Mouse (Mus musculus): ENCODE results near the gene Hnrnpf.
"Not testable (repeated sequence)": the region's sequence is repeated elsewhere in the genome, so short reads cannot be mapped to it uniquely, and the experiment has no call there.

Hnrnpf gene
- long read RNA-seq, experiment 1, transcript Hnrnpf-201 (4 exons, 2,147 nt) = major isoform, 73 of 199 reads
- long read RNA-seq, experiment 1, transcript Hnrnpf-209 (3 exons, 2,280 nt) = minor isoform, 29 of 199 reads
- long read RNA-seq, experiment 1, transcript Hnrnpf-210 (1 exons, 1,922 nt) = minor isoform, 11 of 199 reads
- long read RNA-seq, experiment 1, transcript Hnrnpf-208 (4 exons, 956 nt) = minor isoform, 8 of 199 reads
- long read RNA-seq, experiment 1, partial matches to known transcripts = 48 of 199 reads
- long read RNA-seq, experiment 1, other reads (novel, unspliced or antisense) = 29 of 199 reads
- long read RNA-seq, experiment 2, transcript Hnrnpf-208 (4 exons, 956 nt) = minor isoform, 8 of 200 reads
- long read RNA-seq, experiment 2, transcript Hnrnpf-201 (4 exons, 2,147 nt) = major isoform, 77 of 200 reads
- long read RNA-seq, experiment 2, transcript Hnrnpf-209 (3 exons, 2,280 nt) = minor isoform, 24 of 200 reads
- long read RNA-seq, experiment 2, transcript Hnrnpf-210 (1 exons, 1,922 nt) = minor isoform, 11 of 200 reads
- long read RNA-seq, experiment 2, partial matches to known transcripts = 52 of 200 reads
- long read RNA-seq, experiment 2, other reads (novel, unspliced or antisense) = 28 of 200 reads

DNA sequence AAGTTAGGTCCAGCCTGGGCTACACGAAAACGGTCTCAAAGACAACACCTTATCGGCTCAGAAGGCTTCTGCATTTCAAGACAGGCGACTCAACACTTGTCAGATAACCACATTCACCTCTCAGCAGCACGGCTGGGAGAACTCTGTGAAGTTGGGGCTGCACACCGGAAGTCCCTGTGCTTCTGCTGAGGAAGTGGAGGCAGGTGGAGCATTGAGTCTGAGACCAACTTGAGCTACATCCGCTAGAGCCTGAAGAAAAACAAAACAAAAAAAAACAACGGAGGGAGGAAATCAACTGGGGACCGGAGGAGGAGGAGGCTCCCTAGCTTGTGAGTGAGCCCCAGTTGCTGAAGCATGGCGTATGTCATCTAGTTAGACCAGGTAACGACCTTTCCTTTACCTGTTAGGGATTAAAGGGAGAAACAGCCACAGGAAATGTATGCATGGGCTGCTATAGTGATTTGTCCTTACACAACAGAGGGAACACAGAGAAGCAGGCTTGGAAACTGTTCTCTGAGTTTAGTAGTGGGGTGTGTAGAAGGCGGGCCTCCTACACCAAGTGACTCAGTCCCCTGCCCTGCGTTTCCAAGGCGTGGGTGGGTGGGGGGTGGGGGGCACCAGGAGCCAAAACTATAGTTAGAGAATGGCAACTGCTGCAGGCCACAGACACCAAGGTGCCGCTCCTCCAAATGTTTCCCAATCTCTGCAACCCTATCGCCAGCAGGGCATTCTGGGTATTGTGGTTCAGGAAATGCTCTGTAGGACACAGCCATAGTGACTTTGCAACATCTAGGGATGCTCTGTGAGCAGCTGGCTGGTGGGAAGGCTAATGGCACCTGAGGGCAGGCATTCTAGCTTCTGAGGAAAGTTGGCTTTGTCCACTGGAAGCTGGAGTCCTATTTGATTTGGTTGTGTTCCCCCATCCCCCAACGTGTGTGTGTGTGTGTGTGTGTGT is at the start of gene Hnrnpf:
Hnrnpf (plus strand) TSS at position 199 of the 955 bp plus-strand sequence.
- intact Hi-C loops (cut with DNase I) = no loop called here

DNA sequence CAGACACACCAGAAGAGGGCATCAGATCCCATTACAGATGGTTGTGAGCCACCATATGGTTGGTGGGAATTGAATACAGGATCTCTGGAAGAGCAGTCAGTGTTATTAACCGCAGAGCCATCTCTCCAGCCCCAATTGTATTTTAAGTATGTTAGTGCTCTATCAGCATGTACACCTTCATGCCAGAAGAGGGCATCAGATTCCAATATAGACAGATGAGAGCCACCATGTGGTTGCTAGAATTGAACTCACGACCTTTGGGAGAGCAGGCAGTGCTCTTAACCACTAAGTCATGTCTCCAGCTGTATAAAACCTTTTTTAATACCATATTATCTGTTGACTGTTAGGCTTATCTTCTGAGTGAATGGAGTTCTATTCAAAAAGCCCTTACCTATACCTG is 48.4 kb upstream of the Hnrnpf start:
- intact Hi-C loops (cut with DNase I) = no loop called here

DNA sequence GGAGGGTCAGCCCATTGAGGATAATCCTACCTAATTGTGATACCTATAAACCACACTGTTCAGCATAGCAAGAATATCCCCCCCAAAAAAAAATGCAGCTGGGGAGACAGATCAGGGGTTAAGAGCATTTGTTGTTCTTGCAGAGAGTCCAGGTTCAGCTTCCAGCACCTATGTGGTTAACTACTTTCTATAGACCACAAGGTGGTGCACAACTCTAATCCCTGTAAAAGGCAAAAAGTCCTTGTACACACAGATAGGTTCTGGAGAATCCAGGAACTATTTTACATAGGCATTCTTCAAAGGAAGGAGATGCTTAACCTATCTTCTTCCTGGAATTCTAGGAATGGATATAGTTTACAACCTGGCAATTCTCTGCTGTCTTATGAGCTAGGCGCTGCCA is 42.1 kb upstream of the Hnrnpf start:
- intact Hi-C loops (cut with DNase I) = loop anchor here (1.0 kb wide), 1 partner anchor 64 kb away; no protein-coding TSS in a partner anchor

DNA sequence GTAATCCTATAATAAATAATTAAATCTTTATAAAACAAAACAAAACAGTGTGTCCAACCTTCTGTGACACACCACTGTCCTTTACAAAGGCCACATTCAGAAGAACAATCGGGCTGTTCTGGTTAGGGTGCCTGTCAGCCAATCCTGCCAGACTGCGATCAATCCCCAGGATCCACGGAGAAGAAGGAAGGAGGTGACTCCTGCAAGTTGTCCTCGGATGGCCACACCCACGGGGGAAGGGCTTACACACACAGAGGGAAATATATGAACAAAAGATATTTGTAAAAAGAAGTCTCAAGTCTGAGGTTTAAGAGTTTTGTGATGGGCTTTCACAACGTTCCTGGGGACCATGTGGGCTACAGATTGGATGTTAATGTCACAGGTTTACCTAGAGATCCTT is 38.3 kb upstream of the Hnrnpf start, which contains the start of gene Zfp239:
Zfp239 (plus strand) TSS at position 253 of the 400 bp plus-strand sequence.
- intact Hi-C loops (cut with DNase I) = no loop called here

DNA sequence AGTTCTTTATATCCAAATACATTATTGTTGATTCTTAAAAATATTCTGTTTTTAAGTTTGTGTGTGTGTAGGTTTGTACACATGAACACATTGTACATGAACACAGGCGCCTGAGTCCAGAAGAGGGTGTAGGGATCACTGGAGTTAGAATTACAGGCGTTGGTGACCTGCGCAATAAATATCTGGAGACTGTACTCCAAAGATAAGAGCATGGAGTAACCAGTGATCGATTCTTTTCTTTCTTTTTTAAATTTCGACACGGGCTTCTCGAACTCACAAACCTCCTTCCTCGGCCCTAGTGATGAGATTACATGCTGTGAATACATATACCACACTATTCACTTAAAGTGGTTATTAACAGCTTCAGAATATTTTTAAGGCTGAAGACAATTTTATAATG is 37.7 kb upstream of the Hnrnpf start:
- intact Hi-C loops (cut with DNase I) = no loop called here

DNA sequence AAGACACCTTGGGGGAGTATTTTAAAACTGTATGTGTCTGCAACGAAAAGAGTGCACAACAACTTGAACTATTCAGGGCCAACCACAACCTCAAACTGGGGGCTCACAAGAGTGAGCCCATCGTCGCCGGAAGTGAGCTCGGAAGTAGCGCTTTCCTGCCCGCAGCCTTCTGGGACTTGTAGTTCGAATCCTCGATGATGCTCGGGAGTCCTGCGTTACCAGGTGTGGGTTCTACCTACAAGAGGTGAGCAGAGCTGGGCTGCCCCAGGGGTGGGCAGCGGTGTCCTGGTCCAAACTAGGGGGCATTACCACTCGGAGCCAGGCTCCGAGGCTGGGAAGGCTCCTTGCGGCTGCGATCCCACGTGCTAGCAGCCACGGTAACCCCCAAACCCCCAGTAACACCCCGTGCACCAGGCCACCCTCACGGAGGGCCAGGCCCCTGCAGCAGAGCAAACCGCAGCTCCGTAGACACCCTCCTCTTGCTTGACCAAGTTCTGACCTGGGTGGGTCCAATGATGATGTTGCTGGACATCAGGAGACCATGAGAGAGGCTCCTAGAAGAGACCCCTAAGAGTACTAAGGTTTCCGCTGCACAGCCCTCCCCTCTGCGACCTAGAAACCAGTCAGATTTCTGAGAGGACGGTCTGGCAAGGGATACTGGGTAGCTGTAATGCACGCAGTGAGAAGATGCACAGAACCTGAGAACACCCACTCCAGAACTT is 37.1 kb upstream of the Hnrnpf start:
- intact Hi-C loops (cut with DNase I) = no loop called here

DNA sequence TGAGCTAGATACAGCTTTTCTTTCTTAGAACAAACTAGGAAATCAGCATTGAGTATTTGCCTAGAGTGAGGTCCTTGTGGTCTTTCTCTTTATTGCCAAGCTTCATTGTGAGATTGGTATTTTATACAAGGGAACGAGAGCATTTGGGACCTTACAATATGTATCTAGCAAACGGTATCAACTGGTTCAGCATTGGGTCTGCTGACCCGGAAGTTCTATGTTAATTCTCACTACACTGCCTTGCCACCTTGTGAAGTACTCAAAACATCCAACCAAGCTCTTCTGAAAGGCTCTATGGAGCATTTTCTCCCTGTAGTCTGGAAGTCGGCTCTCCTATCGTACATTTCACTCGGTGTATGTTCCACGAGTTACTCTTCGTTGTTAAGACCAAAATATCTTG is 36.4 kb upstream of the Hnrnpf start:
- intact Hi-C loops (cut with DNase I) = no loop called here

DNA sequence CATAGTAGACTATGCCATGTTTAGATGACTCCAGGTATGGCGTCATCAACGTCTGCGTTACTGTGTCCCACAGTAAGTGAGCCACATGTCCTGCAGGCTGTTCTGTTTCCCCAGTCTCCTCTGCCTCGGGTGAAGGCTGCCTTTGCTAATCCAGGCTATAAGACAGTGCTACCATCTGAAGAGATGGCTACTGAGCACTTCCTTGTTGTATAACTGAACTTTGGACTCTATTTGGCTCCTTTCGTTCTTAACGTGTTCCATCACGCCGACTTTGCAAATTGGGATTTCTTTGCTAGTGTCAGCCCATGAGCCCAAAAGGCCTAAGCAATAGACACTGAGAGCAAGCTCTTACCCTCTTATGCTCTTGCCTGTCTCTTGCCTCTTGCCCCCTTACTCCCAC is 31.9 kb upstream of the Hnrnpf start:
- intact Hi-C loops (cut with DNase I) = no loop called here

DNA sequence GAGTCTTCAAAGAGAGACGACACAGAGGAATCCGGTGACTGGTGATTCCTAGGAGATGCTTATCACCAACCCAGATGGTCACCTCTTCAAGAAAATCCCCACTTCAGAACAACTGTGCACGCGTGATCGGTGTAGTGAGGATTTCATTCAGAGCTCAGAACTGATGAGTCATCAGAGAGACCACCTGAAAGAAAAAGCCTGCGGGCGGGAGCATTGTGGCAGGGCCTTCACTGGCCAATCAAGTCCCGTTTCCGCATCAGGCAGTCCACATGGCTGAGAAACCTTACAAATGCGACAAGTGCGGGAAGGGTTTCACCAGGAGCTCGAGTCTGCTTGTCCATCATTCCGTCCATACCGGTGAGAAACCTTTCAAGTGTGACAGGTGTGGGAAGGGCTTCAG is 29.1 kb upstream of the Hnrnpf start:
- intact Hi-C loops (cut with DNase I) = no loop called here

DNA sequence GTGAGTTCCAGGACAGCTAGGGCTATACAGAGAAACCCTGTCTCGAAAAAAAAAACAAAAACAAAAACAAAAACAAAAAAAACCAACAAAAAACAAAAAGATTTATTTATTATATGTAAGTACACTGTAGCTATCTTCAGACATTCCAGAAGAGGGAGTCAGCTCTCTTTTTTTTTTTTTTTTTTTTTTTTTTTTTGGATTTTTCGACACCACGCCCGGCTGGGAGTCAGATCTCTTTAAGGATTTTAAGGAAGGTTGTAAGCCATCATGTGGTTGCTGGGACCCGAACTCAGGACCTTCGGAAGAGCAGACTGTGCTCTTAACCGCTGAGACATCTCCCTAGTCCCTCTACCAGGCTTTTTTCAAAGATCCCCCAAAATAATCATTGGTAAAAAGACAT is 26.7 kb upstream of the Hnrnpf start:
- intact Hi-C loops (cut with DNase I) = not testable (repeated sequence)

DNA sequence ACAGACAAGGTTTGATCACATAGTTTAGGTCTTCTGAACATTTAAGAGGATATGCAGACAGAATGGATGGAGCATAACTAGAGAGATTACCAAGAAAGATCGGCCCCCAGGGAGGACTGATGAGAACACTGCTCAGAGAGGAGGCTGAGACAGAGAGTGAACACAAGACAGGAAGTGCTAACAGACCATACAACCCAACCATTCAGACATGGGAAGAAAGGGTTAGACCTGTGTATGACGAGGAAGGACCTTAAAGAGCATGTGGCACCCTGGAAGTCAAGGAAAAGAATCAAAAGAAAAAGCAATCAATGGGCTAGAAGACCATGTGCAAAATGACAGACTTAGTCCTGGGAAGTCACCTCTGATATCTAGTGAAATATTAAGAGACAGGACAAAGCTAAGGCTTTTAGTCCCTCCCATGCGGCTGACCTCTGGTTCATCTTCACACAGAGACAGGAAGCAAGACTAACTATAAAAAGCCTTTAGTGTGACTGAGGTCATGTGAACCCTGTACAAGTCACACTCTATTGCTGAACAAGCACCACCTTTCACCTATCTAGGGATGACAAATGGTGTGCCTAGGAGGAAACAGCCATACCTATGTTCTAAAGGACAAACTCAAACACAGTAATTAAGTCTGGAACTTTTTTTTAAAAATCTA is 25.4 kb upstream of the Hnrnpf start:
- intact Hi-C loops (cut with DNase I) = no loop called here

DNA sequence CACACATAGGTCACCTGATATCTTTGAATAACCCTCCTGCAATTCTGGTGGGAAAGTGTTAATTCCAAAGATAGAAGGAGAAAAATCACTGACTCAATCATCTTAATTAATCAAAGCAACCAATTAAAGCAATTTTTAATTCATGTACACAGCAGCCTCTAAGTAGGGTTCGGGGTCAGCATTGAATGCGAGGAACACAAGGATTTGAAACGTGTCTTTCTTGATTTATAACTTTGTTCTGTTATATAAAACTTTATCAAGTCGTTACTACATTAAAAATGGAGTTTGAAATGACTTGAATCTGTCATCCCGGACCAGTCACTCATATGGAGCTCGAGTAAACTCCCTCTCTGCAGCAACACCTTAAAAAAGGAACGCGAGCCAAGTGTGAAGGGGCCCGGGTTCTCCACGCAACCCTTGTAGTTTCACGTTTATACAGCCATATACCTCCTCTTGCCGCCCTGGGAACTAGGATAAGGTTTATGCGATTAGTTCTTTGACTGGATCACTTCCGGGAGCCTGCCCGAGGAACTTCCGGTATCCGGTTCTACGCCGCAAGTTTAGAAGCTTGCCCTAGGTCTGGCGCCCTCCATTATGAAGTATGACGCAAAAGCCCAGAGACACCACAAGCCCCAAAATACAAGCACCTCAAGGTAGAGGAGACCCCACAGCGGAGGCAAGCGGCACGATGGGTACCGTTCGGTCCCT is 21.3 kb upstream of the Hnrnpf start:
- intact Hi-C loops (cut with DNase I) = loop anchor here (2.0 kb wide), 1 partner anchor 38 kb away; no protein-coding TSS in a partner anchor

DNA sequence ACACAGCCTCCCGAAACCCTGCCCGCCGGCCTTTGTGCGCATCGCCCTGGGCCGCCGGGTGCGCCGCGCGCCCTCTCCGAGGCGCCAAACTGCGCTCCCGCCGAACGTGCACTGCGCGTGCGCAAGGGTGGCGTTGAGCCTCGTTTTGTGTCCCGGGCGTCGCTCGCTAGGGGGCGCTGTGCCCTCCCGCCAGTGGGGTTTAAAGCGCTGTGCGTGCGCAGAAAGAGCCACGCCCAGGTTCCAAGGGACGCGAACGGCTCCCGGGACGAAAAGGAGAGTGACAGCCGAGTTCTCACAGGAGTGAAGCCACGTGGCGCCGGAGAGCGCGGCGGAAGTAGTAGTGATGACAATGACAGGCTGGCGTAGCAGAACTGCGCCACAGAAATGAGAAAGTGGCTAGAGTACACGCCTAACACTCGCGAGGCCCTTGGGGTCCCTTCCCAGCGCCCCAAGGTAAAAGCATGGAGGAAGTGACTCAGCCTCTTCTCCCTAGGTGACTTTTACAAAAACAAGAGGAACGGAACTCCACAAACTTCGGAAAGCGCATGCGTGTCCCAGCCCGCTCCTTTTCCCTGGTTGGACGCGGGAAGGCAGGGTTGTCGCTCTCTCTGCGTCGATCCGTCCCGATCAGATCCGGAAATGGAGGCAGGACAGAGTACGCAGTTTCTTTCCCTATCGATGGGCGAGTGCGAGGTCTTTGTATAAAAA is 20.6 kb upstream of the Hnrnpf start:
- intact Hi-C loops (cut with DNase I) = loop anchor here (2.0 kb wide), 1 partner anchor 37 kb away; no protein-coding TSS in a partner anchor

DNA sequence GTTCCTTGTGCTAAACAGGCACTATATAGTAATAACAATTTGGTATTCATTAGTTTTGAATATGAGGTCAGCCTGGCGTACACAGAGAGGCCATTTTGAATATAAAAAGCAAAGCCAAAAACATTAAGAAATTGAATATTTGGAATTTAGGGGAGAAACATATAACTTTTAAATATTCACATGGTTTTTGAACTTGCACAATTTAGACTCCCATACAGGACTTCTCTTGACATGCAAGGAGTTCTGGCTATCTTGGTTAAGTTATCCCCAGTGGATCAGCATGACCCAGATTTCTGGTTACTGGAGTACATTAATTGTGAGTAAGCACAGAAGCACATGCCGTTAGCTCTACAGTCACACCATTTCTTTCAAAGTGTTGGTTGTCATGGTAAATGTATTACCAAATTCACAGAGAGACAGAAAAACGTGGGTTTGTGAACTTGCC is 19.7 kb upstream of the Hnrnpf start:
- intact Hi-C loops (cut with DNase I) = no loop called here

DNA sequence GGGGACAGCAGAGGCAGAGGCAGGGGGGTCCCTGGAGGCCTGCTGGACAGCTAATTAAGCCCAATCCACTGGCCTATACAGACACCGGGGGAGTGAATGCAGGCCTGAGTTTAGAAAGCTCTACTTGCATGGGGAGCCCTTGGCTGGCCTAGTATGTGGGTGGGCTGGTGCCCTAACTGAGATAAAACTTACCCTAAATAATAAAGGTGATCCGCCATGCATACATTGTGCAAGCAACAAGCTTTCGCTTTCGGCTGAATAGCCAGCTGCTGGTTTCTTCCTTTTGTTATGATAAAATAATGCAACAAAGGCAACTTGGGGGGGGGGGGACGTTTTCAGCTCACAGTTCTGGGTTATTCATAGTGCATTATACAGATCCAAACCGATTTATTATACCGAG is 18.9 kb upstream of the Hnrnpf start:
- intact Hi-C loops (cut with DNase I) = no loop called here

DNA sequence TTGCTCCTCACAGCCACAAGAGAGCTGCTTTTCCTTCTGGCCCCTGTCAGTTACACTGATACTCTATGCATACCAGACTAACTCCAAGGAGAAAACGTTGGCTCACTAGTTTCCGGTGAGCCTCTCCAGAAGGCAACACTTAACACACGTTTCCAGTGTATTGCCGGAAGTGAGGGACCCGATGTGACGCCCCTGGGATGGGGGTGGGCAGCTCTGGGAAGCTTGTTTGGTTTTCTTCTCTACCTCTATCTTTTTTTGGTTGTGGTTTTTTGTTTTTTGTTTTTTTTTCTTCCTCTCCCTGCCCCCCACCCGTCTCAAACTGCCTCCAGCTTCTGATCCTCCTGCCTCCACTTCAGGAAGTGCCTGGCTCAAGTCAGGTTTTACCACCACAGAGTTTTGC is 18.1 kb upstream of the Hnrnpf start:
- intact Hi-C loops (cut with DNase I) = no loop called here

DNA sequence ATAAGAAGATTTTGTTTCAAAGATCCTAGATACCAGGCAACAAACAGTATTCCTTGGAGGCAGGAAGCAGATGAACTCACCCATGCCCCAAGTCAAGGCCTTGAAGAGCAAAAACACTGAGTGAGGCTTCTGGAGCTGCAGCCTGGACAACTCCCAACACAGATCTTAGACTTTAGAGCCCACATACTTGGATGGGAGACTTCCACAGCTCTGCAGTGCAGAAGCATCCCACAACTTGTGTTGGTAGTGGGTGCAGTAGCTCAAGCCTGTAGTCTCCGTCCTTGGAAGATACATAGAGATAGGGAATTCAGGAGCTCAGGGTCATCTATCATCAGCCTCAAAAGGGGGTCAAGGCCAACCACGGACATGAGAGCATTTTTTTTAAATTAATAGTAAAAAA is 14.2 kb upstream of the Hnrnpf start:
- intact Hi-C loops (cut with DNase I) = no loop called here

DNA sequence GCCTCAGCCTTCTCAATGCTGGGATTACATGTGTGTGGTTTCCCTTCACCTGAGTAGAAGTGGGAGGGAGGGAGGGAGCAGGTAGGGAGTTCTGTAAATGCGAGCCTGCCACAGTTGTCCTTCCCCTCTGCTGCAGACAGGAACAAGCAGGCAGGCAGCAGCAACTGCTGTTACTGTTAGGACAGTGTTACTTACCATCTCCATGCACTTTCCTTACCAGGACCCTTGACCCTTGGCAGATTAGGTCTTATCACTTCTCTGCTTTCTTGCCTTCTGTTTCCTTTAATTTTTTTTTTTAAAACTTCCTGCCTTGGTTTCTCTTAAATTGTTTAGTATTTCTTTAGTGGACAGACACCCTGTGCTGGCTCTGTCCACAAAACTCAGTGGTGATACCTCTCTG is 12.1 kb upstream of the Hnrnpf start:
- intact Hi-C loops (cut with DNase I) = no loop called here

DNA sequence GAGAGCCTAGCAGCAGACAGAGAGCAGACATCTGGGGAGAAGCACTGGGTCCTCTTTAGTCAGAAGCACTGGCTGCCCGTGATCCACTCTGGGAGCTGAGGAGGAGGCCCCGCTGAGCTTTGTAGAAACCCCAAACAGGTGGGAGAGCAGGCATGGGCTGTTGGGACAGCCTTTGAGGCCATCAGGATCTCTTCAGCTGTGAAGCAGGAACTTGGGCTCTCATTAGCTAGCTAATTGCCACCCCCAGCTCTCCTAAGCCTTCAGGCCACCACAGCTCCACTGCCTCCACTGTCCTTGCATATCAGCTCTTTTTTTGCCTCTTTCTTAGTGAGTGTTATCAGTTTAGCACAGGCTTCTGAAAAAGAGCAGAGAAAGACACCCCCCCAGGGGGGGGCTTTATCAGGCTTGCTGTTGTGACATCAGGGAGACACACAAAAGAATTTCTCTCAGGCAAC is 11.5 kb upstream of the Hnrnpf start:
- intact Hi-C loops (cut with DNase I) = no loop called here

Data from adrenal gland (tissue).